Mouse (Mus musculus): ENCODE results near the gene Dnajc25. TPM values are rescaled to one million over a fixed set of nuclear protein-coding genes. Genes with fewer than 3 reads are reported as not detected.

The Dnajc25 gene
- polyA plus RNA-seq, 1 experiment from 2014 or later: 13.7 TPM

GRCm38 (mm10) chr4:59043074-59043473, 48.2 kb downstream of the Dnajc25 start:
- no peaks in the 10 kb centered on the region for H3K27me3 ChIP-seq (ENCODE audit: control insufficient read depth, insufficient read depth, low read length)
- ATAC-seq (ENCODE audit: insufficient number of reproducible peaks, insufficient read depth, low FRiP score, low read depth): no peak
- peaks cover 14% of the 10 kb centered on the region; the same call in 1 of the 2 replicates for H3K36me3 ChIP-seq (ENCODE audit: control insufficient read depth, insufficient read depth, low read length)
- no peak overlapping the region for H3K9ac ChIP-seq (ENCODE audit: low read length)
- no peaks in the 10 kb centered on the region for H3K4me1 ChIP-seq (ENCODE audit: control insufficient read depth in 2 of 2, insufficient read depth in 2 of 2, low read length in 2 of 2)
- no peak overlapping the region for H3K4me2 ChIP-seq (ENCODE audit: low read length)
- no peak overlapping the region for H3K4me3 ChIP-seq (ENCODE audit: control insufficient read depth in 1 of 2, insufficient read depth in 1 of 2, low read depth in 1 of 2, low read length in 2 of 2)
- H3K9me3 ChIP-seq (ENCODE audit: control insufficient read depth, low read length): no peaks in the 10 kb centered on the region
- WGBS: 97% methylated on average over 5 of the region's 5 CpGs
- no peak overlapping the region for H3K27ac ChIP-seq (replicated peaks in 1 of 2; ENCODE audit: control insufficient read depth in 1 of 2, insufficient read depth in 1 of 2, low read depth in 2 of 2, low read length in 2 of 2)

- 83% methylated on average over 6 of the region's 6 CpGs for WGBS
- Histone ChIP-seq H3K4me1 (ENCODE audit: control insufficient read depth in 2 of 2, insufficient read depth in 2 of 2, low read length in 2 of 2) (no peaks in the 10 kb centered on the region), H3K9ac (ENCODE audit: low read length) (no peak overlapping the region), H3K27ac (replicated peaks in 1 of 2; ENCODE audit: control insufficient read depth in 1 of 2, insufficient read depth in 1 of 2, low read depth in 2 of 2, low read length in 2 of 2) (no peak overlapping the region), H3K36me3 (ENCODE audit: control insufficient read depth, insufficient read depth, low read length) (peaks cover 14% of the 10 kb centered on the region; the same call in 1 of the 2 replicates), H3K4me2 (ENCODE audit: low read length) (no peak overlapping the region), H3K27me3 (ENCODE audit: control insufficient read depth, insufficient read depth, low read length) (no peaks in the 10 kb centered on the region), H3K4me3 (ENCODE audit: control insufficient read depth in 1 of 2, insufficient read depth in 1 of 2, low read depth in 1 of 2, low read length in 2 of 2) (no peak overlapping the region), H3K9me3 (ENCODE audit: control insufficient read depth, low read length) (no peaks in the 10 kb centered on the region)
- no peak for ATAC-seq (ENCODE audit: insufficient number of reproducible peaks, insufficient read depth, low FRiP score, low read depth)
Measured at GRCm38 (mm10) chr4:59043891-59044290, 49.0 kb downstream of the Dnajc25 start.

DNA sequence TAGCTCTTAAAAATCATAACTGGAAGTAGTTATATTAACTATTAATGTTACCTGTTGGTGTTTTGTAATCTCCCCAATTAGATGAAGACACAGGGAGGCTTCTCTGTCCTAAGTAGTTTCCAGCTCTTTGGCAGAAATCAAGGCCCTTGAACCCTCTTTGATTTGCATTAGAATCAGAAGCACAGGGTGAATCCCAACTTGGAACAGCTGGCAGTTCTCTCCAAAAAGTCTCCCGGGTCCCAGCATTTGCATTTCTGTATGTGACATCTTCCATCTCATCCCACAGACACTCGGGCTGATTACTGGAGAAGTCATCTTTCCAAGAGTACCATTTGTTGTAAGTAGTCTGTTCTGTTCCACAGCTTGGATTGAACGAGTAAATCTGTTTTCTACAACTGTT, 52.4 kb downstream of the Dnajc25 start:
- Histone ChIP-seq H3K27me3 (ENCODE audit: control insufficient read depth, insufficient read depth, low read length) (no peaks in the 10 kb centered on the region), H3K36me3 (ENCODE audit: control insufficient read depth, insufficient read depth, low read length) (0 out of 2 replicates have a peak, but pooled peaks cover under 1% of the 10 kb centered on the region), H3K9me3 (ENCODE audit: control insufficient read depth, low read length) (no peaks in the 10 kb centered on the region), H3K4me1 (ENCODE audit: control insufficient read depth in 2 of 2, insufficient read depth in 2 of 2, low read length in 2 of 2) (no peaks in the 10 kb centered on the region), H3K27ac (replicated peaks in 1 of 2; ENCODE audit: control insufficient read depth in 1 of 2, insufficient read depth in 1 of 2, low read depth in 2 of 2, low read length in 2 of 2) (no peak overlapping the region), H3K9ac (ENCODE audit: low read length) (no peak overlapping the region), H3K4me2 (ENCODE audit: low read length) (no peak overlapping the region), H3K4me3 (ENCODE audit: control insufficient read depth in 1 of 2, insufficient read depth in 1 of 2, low read depth in 1 of 2, low read length in 2 of 2) (no peak overlapping the region)
- no peak for ATAC-seq (ENCODE audit: insufficient number of reproducible peaks, insufficient read depth, low FRiP score, low read depth)
- 38% methylated on average over 3 of the region's 3 CpGs for WGBS

- no peaks in the 10 kb centered on the region for H3K9me3 ChIP-seq (ENCODE audit: control insufficient read depth, low read length)
- H3K9ac ChIP-seq (ENCODE audit: low read length): no peak overlapping the region
- no peak overlapping the region for H3K4me2 ChIP-seq (ENCODE audit: low read length)
- no peaks in the 10 kb centered on the region for H3K36me3 ChIP-seq (ENCODE audit: control insufficient read depth, insufficient read depth, low read length)
- WGBS: 77% methylated on average over 1 of the region's 1 CpGs
- no peak overlapping the region for H3K4me3 ChIP-seq (ENCODE audit: control insufficient read depth in 1 of 2, insufficient read depth in 1 of 2, low read depth in 1 of 2, low read length in 2 of 2)
- peaks cover 0 to 3% of the 10 kb centered on the region in 2 experiments; a peak in 1 of 4 replicates for H3K4me1 ChIP-seq (ENCODE audit: control insufficient read depth in 2 of 2, insufficient read depth in 2 of 2, low read length in 2 of 2)
- H3K27me3 ChIP-seq (ENCODE audit: control insufficient read depth, insufficient read depth, low read length): no peaks in the 10 kb centered on the region
- no peak overlapping the region for H3K27ac ChIP-seq (replicated peaks in 1 of 2; ENCODE audit: control insufficient read depth in 1 of 2, insufficient read depth in 1 of 2, low read depth in 2 of 2, low read length in 2 of 2)
- no peak for ATAC-seq (ENCODE audit: insufficient number of reproducible peaks, insufficient read depth, low FRiP score, low read depth)
Measured at GRCm38 (mm10) chr4:59051081-59051480, 56.2 kb downstream of the Dnajc25 start.

- Histone ChIP-seq H3K9ac (ENCODE audit: low read length) (no peak overlapping the region), H3K36me3 (ENCODE audit: control insufficient read depth, insufficient read depth, low read length) (no peaks in the 10 kb centered on the region), H3K4me1 (ENCODE audit: control insufficient read depth in 2 of 2, insufficient read depth in 2 of 2, low read length in 2 of 2) (peaks cover 0 to 3% of the 10 kb centered on the region in 2 experiments; a peak in 1 of 4 replicates), H3K27me3 (ENCODE audit: control insufficient read depth, insufficient read depth, low read length) (no peaks in the 10 kb centered on the region), H3K4me3 (ENCODE audit: control insufficient read depth in 1 of 2, insufficient read depth in 1 of 2, low read depth in 1 of 2, low read length in 2 of 2) (no peak overlapping the region), H3K4me2 (ENCODE audit: low read length) (no peak overlapping the region), H3K27ac (replicated peaks in 1 of 2; ENCODE audit: control insufficient read depth in 1 of 2, insufficient read depth in 1 of 2, low read depth in 2 of 2, low read length in 2 of 2) (no peak overlapping the region), H3K9me3 (ENCODE audit: control insufficient read depth, low read length) (no peaks in the 10 kb centered on the region)
- ATAC-seq (ENCODE audit: insufficient number of reproducible peaks, insufficient read depth, low FRiP score, low read depth): no peak
- 75% methylated on average over 3 of the region's 3 CpGs for WGBS
Measured at GRCm38 (mm10) chr4:59057929-59058328, 63.1 kb downstream of the Dnajc25 start.

GRCm38 (mm10) chr4:59062526-59062925, 67.7 kb downstream of the Dnajc25 start:
- no peak for ATAC-seq (ENCODE audit: insufficient number of reproducible peaks, insufficient read depth, low FRiP score, low read depth)
- H3K27ac ChIP-seq (replicated peaks in 1 of 2; ENCODE audit: control insufficient read depth in 1 of 2, insufficient read depth in 1 of 2, low read depth in 2 of 2, low read length in 2 of 2): no peak overlapping the region

DNA sequence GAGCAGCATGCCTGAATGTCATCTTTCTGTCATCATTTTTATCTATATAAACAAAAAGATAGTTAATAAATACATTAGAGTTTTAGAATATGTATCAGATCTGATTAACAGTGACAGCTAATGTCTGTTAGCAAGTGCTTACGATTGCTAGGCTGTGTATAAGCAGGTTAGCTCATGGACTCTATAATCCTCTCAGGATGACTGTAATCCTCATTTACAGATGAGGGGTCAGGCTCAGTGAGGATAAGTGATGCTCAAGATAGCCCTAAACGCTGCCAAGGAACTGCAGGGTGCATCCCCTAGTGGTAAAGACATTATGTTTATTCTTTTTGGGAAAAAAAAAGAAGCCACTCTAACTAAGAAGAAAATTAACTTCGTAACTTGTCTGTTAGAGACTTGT, 74.4 kb downstream of the Dnajc25 start:
- H3K27me3 ChIP-seq (ENCODE audit: control insufficient read depth, insufficient read depth, low read length): no peaks in the 10 kb centered on the region
- H3K4me3 ChIP-seq (ENCODE audit: control insufficient read depth in 1 of 2, insufficient read depth in 1 of 2, low read depth in 1 of 2, low read length in 2 of 2): no peak overlapping the region
- no peaks in the 10 kb centered on the region for H3K4me1 ChIP-seq (ENCODE audit: control insufficient read depth in 2 of 2, insufficient read depth in 2 of 2, low read length in 2 of 2)
- H3K36me3 ChIP-seq (ENCODE audit: control insufficient read depth, insufficient read depth, low read length): no peaks in the 10 kb centered on the region
- H3K27ac ChIP-seq (replicated peaks in 1 of 2; ENCODE audit: control insufficient read depth in 1 of 2, insufficient read depth in 1 of 2, low read depth in 2 of 2, low read length in 2 of 2): no peak overlapping the region
- WGBS: 41% methylated on average over 3 of the region's 3 CpGs
- H3K4me2 ChIP-seq (ENCODE audit: low read length): no peak overlapping the region
- no peaks in the 10 kb centered on the region for H3K9me3 ChIP-seq (ENCODE audit: control insufficient read depth, low read length)
- no peak overlapping the region for H3K9ac ChIP-seq (ENCODE audit: low read length)
- ATAC-seq (ENCODE audit: insufficient number of reproducible peaks, insufficient read depth, low FRiP score, low read depth): no peak

More at GRCm38 (mm10) chr4:59062526-59062925, 67.7 kb downstream of the Dnajc25 start:
- H3K4me1 ChIP-seq (ENCODE audit: control insufficient read depth in 2 of 2, insufficient read depth in 2 of 2, low read length in 2 of 2): no peaks in the 10 kb centered on the region
- no peak overlapping the region for H3K4me3 ChIP-seq (ENCODE audit: control insufficient read depth in 1 of 2, insufficient read depth in 1 of 2, low read depth in 1 of 2, low read length in 2 of 2)
- H3K27me3 ChIP-seq (ENCODE audit: control insufficient read depth, insufficient read depth, low read length): no peaks in the 10 kb centered on the region
- H3K36me3 ChIP-seq (ENCODE audit: control insufficient read depth, insufficient read depth, low read length): no peaks in the 10 kb centered on the region
- 77% methylated on average over 12 of the region's 12 CpGs for WGBS
- H3K9ac ChIP-seq (ENCODE audit: low read length): no peak overlapping the region
- no peak overlapping the region for H3K4me2 ChIP-seq (ENCODE audit: low read length)
- no peaks in the 10 kb centered on the region for H3K9me3 ChIP-seq (ENCODE audit: control insufficient read depth, low read length)
